Mouse (Mus musculus) lung, postnatal 0 days (tissue): ENCODE measurements around the gene Gm20388. TPM values are rescaled to one million over a fixed set of nuclear protein-coding genes. Genes with fewer than 3 reads are reported as not detected.

Source experiments
- ATAC-seq: fragments of 200-750 bp; cut with Nextera tagmentation; 2 replicates; pipeline ENCODE4 v1.8.0; 2017; ENCODE audit warnings: moderate library complexity
- DNase-seq: peaks from one replicate; pipeline ENCODE4 v3.0.0-alpha.2; 2016; ENCODE audit warnings: low spot score
- H3K27ac ChIP-seq: fragments of 300-500 bp; sonication (generic); 2 replicates; pipeline ENCODE4 v1.5.1; 2014; ENCODE audit warnings: antibody characterized with exemption, mild to moderate bottlenecking, low read length, mixed read lengths
- H3K27me3 ChIP-seq: fragments of 300-500 bp; sonication (generic); replicated peaks from 2 replicates; pipeline ENCODE4 v1.6.1; 2014; ENCODE audit warnings: low read length, mixed read lengths; ENCODE audit not compliant: insufficient read depth
- H3K36me3 ChIP-seq: fragments of 300-500 bp; sonication (generic); 2 replicates; pipeline ENCODE4 v1.6.1; 2014; ENCODE audit warnings: low read length, mixed read lengths; ENCODE audit not compliant: insufficient read depth
- H3K4me1 ChIP-seq: fragments of 300-500 bp; sonication (generic); 2 replicates; pipeline ENCODE4 v1.6.1; 2014; ENCODE audit warnings: antibody characterized with exemption, low read depth, low read length, mixed read lengths; ENCODE audit not compliant: insufficient read depth
- H3K4me2 ChIP-seq: fragments of 300-500 bp; sonication (generic); replicated peaks from 2 replicates; pipeline ENCODE4 v1.6.1; 2014; ENCODE audit warnings: low read depth, mild to moderate bottlenecking, low read length, moderate library complexity, mixed read lengths
- H3K4me3 ChIP-seq: fragments of 300-500 bp; sonication (generic); 2 replicates; pipeline ENCODE4 v1.5.1; 2014; ENCODE audit warnings: low read depth, low read length
- H3K9ac ChIP-seq: fragments of 300-500 bp; sonication (generic); replicated peaks from 2 replicates; pipeline ENCODE4 v1.6.1; 2014; ENCODE audit warnings: low read depth, mild to moderate bottlenecking
- H3K9me3 ChIP-seq: fragments of 300-500 bp; sonication (generic); 2 replicates; pipeline ENCODE4 v1.6.1; 2016; ENCODE audit warnings: low read length, mixed read lengths
- CTCF ChIP-seq: IDR thresholded peaks from 2 replicates; pipeline ENCODE4 v1.5.1; 2016; ENCODE audit warnings: antibody characterized with exemption, mild to moderate bottlenecking
- EP300 ChIP-seq: IDR thresholded peaks from 2 replicates; pipeline ENCODE4 v1.6.1; 2016; ENCODE audit warnings: antibody characterized with exemption, mild to moderate bottlenecking, control low read depth
- WGBS: fragments of 180-500 bp; shearing (Covaris S2); extraction: QIAGEN DNeasy Blood & Tissue Kit; methylation state at CpG from one replicate; pipeline ENCODE4 v1.1.7; 2014; 5-methylcytosine and 5-hydroxymethylcytosine counted together
- polyA plus RNA-seq: library from polyadenylated mRNA; unstranded; fragments of >200 nt; fragmentation: Nextera tagmentation; extraction: Ambion mirVana; gene quantifications from 2 replicates; pipeline ENCODE4 v1.2.1, GENCODE M21; 2015

Gm20388 gene
- polyA plus RNA-seq, 1 experiment from 2014 or later = not detected

DNA sequence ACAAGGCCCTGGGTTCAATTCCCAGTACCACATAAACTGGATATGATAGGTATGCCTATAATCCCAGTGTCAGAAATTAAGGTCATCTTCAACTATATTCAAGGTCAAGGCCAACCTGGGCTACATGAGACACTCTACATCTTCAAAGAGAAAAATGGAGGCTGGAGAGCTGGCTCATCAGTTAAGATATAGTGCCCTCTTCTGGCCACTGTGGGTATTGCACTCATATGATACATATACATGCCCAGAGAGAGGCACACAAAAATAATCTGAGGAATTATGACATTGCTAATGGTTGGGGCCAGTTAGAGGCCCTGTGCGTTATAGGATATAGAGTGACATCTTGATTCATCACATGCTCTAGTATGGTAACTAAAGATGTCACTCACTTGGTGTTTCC lies 523.1 kb downstream of the Gm20388 start:
- Histone ChIP-seq H3K36me3 (no peaks in the 10 kb centered on the region), H3K4me1 (no peaks in the 10 kb centered on the region), H3K9me3 (no peaks in the 10 kb centered on the region), H3K27me3 (no peaks in the 10 kb centered on the region), H3K27ac (no peak overlapping the region), H3K9ac (no peak overlapping the region), H3K4me3 (no peak overlapping the region), H3K4me2 (no peak overlapping the region)
- DNase-seq (no peak), ATAC-seq (no peak)
- peak; percentile 61 for TF ChIP-seq CTCF
- no peak for TF ChIP-seq EP300
- 97% methylated on average over 1 of the region's 1 CpGs for WGBS

- no peak overlapping the region for H3K9ac ChIP-seq
- WGBS = 91% methylated on average over 15 of the region's 15 CpGs
- H3K4me3 ChIP-seq = no peak overlapping the region
- H3K36me3 ChIP-seq = no peaks in the 10 kb centered on the region
- H3K9me3 ChIP-seq = no peaks in the 10 kb centered on the region
- no peaks in the 10 kb centered on the region for H3K4me1 ChIP-seq
- no peak for ATAC-seq
- no peak for DNase-seq
- no peaks in the 10 kb centered on the region for H3K27me3 ChIP-seq
- H3K4me2 ChIP-seq = no peak overlapping the region
- no peak overlapping the region for H3K27ac ChIP-seq
- TF ChIP-seq CTCF (no peak), EP300 (no peak)
Measured at GRCm38 (mm10) chr8:120435781-120436180, 525.1 kb downstream of the Gm20388 start.

- H3K9me3 ChIP-seq = no peaks in the 10 kb centered on the region
- WGBS = 67% methylated on average over 5 of the region's 5 CpGs
- no peak for TF ChIP-seq CTCF
- no peak for TF ChIP-seq EP300
- H3K4me3 ChIP-seq = no peak overlapping the region
- H3K4me2 ChIP-seq = no peak overlapping the region
- no peaks in the 10 kb centered on the region for H3K27me3 ChIP-seq
- no peak overlapping the region for H3K9ac ChIP-seq
- no peaks in the 10 kb centered on the region for H3K36me3 ChIP-seq
- peaks cover 5% of the 10 kb centered on the region; the same call in 1 of the 2 replicates for H3K4me1 ChIP-seq
- 0 out of 2 replicates have a peak, but pooled peaks have one; percentile 18 for ATAC-seq
- DNase-seq = no peak
- no peak overlapping the region for H3K27ac ChIP-seq
Measured at GRCm38 (mm10) chr8:120436491-120437030, 525.9 kb downstream of the Gm20388 start.

DNA sequence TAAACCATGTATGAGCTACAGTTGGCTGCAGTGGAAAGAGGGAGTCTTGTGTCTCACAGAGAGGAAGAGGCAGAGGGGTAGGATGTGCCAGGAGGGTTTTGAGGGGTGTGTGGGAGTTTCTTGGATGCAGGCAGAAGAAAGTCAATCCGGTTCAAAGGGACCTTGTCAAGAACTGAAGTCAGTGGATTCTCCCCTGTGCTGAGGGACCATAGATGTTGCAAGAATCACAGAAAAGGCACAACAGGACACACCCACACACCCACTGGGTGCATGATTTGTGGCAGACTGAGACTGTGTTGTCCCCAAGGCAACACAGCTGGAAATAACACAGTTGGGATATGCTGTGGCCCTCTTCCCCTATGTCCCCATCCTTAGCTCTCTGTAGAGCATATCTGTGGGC lies 526.6 kb downstream of the Gm20388 start:
- Histone ChIP-seq H3K27me3 (no peaks in the 10 kb centered on the region), H3K9ac (no peak overlapping the region), H3K9me3 (no peaks in the 10 kb centered on the region), H3K36me3 (no peaks in the 10 kb centered on the region), H3K4me1 (peaks cover 10% of the 10 kb centered on the region; the same call in 1 of the 2 replicates), H3K4me2 (no peak overlapping the region), H3K27ac (no peak overlapping the region), H3K4me3 (no peak overlapping the region)
- 67% methylated on average over 1 of the region's 1 CpGs for WGBS
- peak; percentile 32; the same call in 1 of the 2 replicates for ATAC-seq
- TF ChIP-seq EP300 (no peak), CTCF (no peak)
- peak; percentile 35 for DNase-seq

DNA sequence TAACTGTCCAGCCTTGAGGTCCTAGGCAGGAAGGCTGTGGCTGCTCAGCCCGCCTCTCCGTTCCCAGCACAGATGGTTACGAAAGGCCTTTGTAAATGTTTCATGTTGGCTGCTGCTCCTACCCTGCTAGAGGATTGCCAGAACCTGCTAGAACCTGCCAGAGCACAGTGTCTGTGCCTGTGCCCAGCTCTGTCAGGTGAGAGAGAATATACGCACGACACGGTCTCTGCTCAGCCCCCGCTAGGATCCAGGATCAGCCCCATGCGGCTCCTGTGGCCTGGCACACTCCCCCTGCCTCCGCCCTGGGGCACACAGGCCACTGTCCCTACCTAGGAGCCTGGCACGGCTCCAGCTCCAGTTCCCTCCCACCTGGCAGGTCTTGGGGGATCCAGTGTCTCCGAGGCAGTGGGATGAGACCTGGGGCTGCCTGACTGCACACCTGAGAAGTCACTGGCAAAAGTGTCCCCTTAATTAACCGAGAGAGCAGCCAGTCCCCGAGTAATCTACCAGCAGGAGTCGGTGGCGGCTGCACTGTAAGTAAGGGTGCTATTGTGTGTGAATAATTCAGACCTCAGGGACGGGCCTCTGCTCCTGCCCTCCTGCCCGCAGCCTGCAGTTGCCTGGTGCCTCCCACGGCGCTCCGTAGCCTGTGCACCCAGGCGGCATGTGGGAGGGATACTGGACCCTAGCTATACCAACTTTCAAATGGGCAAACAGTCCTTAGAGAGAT lies 527.2 kb downstream of the Gm20388 start:
- Histone ChIP-seq H3K36me3 (no peaks in the 10 kb centered on the region), H3K9me3 (no peaks in the 10 kb centered on the region), H3K27me3 (no peaks in the 10 kb centered on the region), H3K4me1 (peaks cover 17% of the 10 kb centered on the region; the same call in 1 of the 2 replicates), H3K9ac (no peak overlapping the region), H3K4me3 (no peak overlapping the region), H3K4me2 (no peak overlapping the region), H3K27ac (no peak overlapping the region; the same call in 1 of the 2 replicates)
- DNase-seq = no peak
- TF ChIP-seq CTCF (no peak), EP300 (no peak)
- 68% methylated on average over 21 of the region's 21 CpGs for WGBS
- ATAC-seq = 0 out of 2 replicates have a peak, but pooled peaks have one; percentile 10

DNA sequence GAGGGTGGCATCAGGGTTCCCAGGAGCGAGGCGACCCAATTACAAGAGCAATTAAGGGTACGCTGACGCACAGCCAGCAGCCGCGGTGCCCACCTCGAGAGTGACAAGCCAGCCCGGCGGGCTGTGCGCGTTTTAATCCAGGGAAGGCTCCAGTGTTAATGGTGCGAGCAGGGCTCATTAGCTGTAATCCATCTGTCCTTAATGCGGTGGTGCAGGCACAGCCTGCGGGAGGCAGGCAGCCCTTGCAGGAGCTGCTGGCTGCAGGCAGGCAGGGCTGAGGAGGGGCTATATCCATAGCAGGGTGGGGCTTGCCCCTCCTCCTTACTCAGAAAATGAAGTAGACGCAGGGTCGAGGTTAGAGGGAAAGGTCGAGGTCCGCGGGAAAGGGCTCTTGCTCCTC lies 528.7 kb downstream of the Gm20388 start:
- no peak for DNase-seq
- peaks cover 18% of the 10 kb centered on the region; the same call in 1 of the 2 replicates for H3K4me1 ChIP-seq

More for the DNA sequence above, 528.7 kb downstream of the Gm20388 start:
- Histone ChIP-seq H3K4me2 (no peak overlapping the region), H3K36me3 (no peaks in the 10 kb centered on the region), H3K9ac (no peak overlapping the region), H3K27ac (no peak overlapping the region), H3K27me3 (no peaks in the 10 kb centered on the region), H3K9me3 (no peaks in the 10 kb centered on the region), H3K4me3 (no peak overlapping the region)
- no peak for ATAC-seq
- TF ChIP-seq EP300 (no peak), CTCF (no peak)
- WGBS = 40% methylated on average over 19 of the region's 19 CpGs
